Mouse (Mus musculus) CH12.LX (cell line): ENCODE results near the gene Gm44502. TPM values are rescaled to one million over a fixed set of nuclear protein-coding genes. Genes with fewer than 3 reads are reported as not detected.

Experiments
- DNase-seq: peaks from one replicate; pipeline ENCODE4 v3.0.0-alpha.2; 2013; ENCODE audit errors: extremely low read depth
- H3K27ac ChIP-seq: 2 replicates; pipeline ENCODE4 v1.5.1; 2012; ENCODE audit warnings: low read depth, mild to moderate bottlenecking, control low read depth, moderate library complexity; ENCODE audit not compliant: insufficient read depth
- H3K27me3 ChIP-seq: replicated peaks from 2 replicates; pipeline ENCODE3; 2012; ENCODE audit warnings: inconsistent platforms
- H3K36me3 ChIP-seq, 2 experiments: replicated peaks in 1 of 2; 2 replicates each; pipeline versions ENCODE3 to v1.6.1; 2012; ENCODE audit warnings: inconsistent platforms in 1 of 2, low read length in 1 of 2, mild to moderate bottlenecking in 1 of 2, mixed read lengths in 1 of 2, moderate library complexity in 1 of 2; ENCODE audit not compliant: control insufficient read depth in 1 of 2, insufficient read depth in 1 of 2
- H3K4me1 ChIP-seq, 2 experiments: 2 replicates each; pipeline ENCODE4 v1.6.1; 2012; ENCODE audit warnings: inconsistent platforms in 1 of 2, moderate library complexity in 1 of 2; ENCODE audit not compliant: insufficient read depth in 2 of 2, control insufficient read depth in 1 of 2
- H3K4me2 ChIP-seq: 2 replicates; pipeline ENCODE4 v1.6.1; 2012; ENCODE audit warnings: low read depth, mild to moderate bottlenecking, control low read depth; ENCODE audit not compliant: poor library complexity, insufficient read depth, severe bottlenecking
- H3K4me3 ChIP-seq, 3 experiments: fragments of 150-350 bp in 1 of 3; sonication (generic) in 1 of 3; replicated peaks in 1 of 3; 2 replicates each; pipeline versions ENCODE3 to v1.5.1; 2011 to 2012; ENCODE audit warnings: low read depth in 2 of 3, low read length in 2 of 3, mild to moderate bottlenecking in 2 of 3, moderate library complexity in 2 of 3, control low read depth in 1 of 3, improper control_type of control experiment in 1 of 3, inconsistent platforms in 1 of 3, mixed read lengths in 1 of 3; ENCODE audit not compliant: poor library complexity in 1 of 3
- H3K79me2 ChIP-seq: replicated peaks from 2 replicates; pipeline ENCODE4 v1.6.1; 2012; ENCODE audit warnings: mild to moderate bottlenecking, moderate library complexity; ENCODE audit not compliant: control insufficient read depth, poor library complexity, insufficient read depth, severe bottlenecking; ENCODE audit errors: extremely low read depth
- H3K9ac ChIP-seq: 2 replicates; pipeline ENCODE4 v1.6.1; 2012; ENCODE audit warnings: low read depth, mild to moderate bottlenecking, control low read depth, moderate library complexity; ENCODE audit not compliant: insufficient read depth
- H3K9me3 ChIP-seq: replicated peaks from 2 replicates; pipeline ENCODE3; 2012; ENCODE audit warnings: low read length, inconsistent platforms, mixed read lengths
- BHLHE40 ChIP-seq: IDR thresholded peaks from 2 replicates; pipeline ENCODE4 v1.6.1; 2011; ENCODE audit warnings: mild to moderate bottlenecking, low read depth, low read length, improper control_type of control experiment
- E2F4 ChIP-seq: IDR thresholded peaks from 2 replicates; pipeline ENCODE4 v1.6.1; 2011; ENCODE audit warnings: low read depth, low read length, improper control_type of control experiment; ENCODE audit not compliant: insufficient replicate concordance
- ELF1 ChIP-seq: IDR thresholded peaks from 2 replicates; pipeline ENCODE4 v1.6.1; 2014; ENCODE audit warnings: low read depth, mild to moderate bottlenecking, inconsistent platforms, low read length, improper control_type of control experiment
- ETS1 ChIP-seq: conservative IDR thresholded peaks from 2 replicates; pipeline ENCODE4 v1.6.1; 2012; ENCODE audit warnings: low read depth, mild to moderate bottlenecking, inconsistent platforms, low read length, improper control_type of control experiment, moderate library complexity
- GABPA ChIP-seq: IDR thresholded peaks from 2 replicates; pipeline ENCODE4 v1.6.1; 2012; ENCODE audit warnings: low read depth, low read length, improper control_type of control experiment, inconsistent platforms; ENCODE audit not compliant: insufficient replicate concordance
- HCFC1 ChIP-seq: IDR thresholded peaks from 2 replicates; pipeline ENCODE4 v1.6.1; 2012; ENCODE audit warnings: low read depth, mild to moderate bottlenecking, inconsistent platforms, low read length, improper control_type of control experiment
- JUN ChIP-seq: IDR thresholded peaks from 2 replicates; pipeline ENCODE4 v1.6.1; 2011; ENCODE audit warnings: low read depth, mild to moderate bottlenecking, low read length, improper control_type of control experiment, moderate library complexity; ENCODE audit not compliant: insufficient read depth
- MAZ ChIP-seq: IDR thresholded peaks from 2 replicates; pipeline ENCODE4 v1.6.1; 2012; ENCODE audit warnings: low read depth, mild to moderate bottlenecking, inconsistent platforms, low read length, improper control_type of control experiment, moderate library complexity
- MYC ChIP-seq: IDR thresholded peaks from 2 replicates; pipeline ENCODE4 v1.6.1; 2011; ENCODE audit warnings: low read depth, mild to moderate bottlenecking, improper control_type of control experiment, low read length
- NELFE ChIP-seq: IDR thresholded peaks from 2 replicates; pipeline ENCODE4 v1.6.1; 2011; ENCODE audit warnings: low read depth, low read length, improper control_type of control experiment
- PAX5 ChIP-seq: IDR thresholded peaks from 2 replicates; pipeline ENCODE4 v1.6.1; 2012; ENCODE audit warnings: low read length, inconsistent platforms, mixed read lengths
- POLR2A ChIP-seq: IDR thresholded peaks from 2 replicates; pipeline ENCODE4 v1.6.1; 2011; ENCODE audit warnings: low read depth, mild to moderate bottlenecking, improper control_type of control experiment, low read length
- RAD21 ChIP-seq: IDR thresholded peaks from 2 replicates; pipeline ENCODE4 v1.6.1; 2011; ENCODE audit warnings: low read depth, mild to moderate bottlenecking, low read length, improper control_type of control experiment, moderate library complexity
- USF1 ChIP-seq: IDR thresholded peaks from 2 replicates; pipeline ENCODE4 v1.6.1; 2014; ENCODE audit warnings: low read depth, mild to moderate bottlenecking, inconsistent platforms, low read length, improper control_type of control experiment
- ZKSCAN1 ChIP-seq: IDR thresholded peaks from 2 replicates; pipeline ENCODE4 v1.6.1; 2012; ENCODE audit warnings: low read depth, inconsistent platforms, low read length, improper control_type of control experiment, borderline replicate concordance
- ZNF384 ChIP-seq: IDR thresholded peaks from 2 replicates; pipeline ENCODE4 v1.6.1; 2012; ENCODE audit warnings: low read depth, low read length, improper control_type of control experiment, inconsistent platforms
- dilution Hi-C: fragments of 300-500 bp; cut with MboI; formaldehyde crosslinking; loops from 2 replicates; pipeline ENCODE4 v1.14.3; 2020; ENCODE audit warnings: low sequenced_read_pairs; ENCODE audit not compliant: extremely low pct_unique_long_range_greater_than_20kb, extremely low pct_ligation_motif_present
- in situ Hi-C: fragments of 300-500 bp; cut with MboI; formaldehyde crosslinking; loops from 3 replicates; pipeline ENCODE4 v1.14.3; 2019; ENCODE audit warnings: low sequenced_read_pairs, low pct_ligation_motif_present, low pct_unique_long_range_greater_than_20kb, mixed read lengths
- polyA plus RNA-seq: library from polyadenylated mRNA; unstranded; fragments of >175 nt; gene quantifications from 2 replicates; pipeline ENCODE4 v1.2.1, GENCODE M21; 2012; ENCODE audit warnings: low read depth; ENCODE audit not compliant: insufficient read length
- total RNA-seq, 2 experiments: library from RNA; depleted of rRNA; stranded (reverse); fragments of 300-350 nt in 1 of 2; fragments of >200 nt in 1 of 2; gene quantifications; 2 replicates each; pipeline ENCODE4 v1.2.3; 2012 to 2014

The Gm44502 gene
- total and polyA plus RNA-seq, 3 experiments, result 0.13 to 0.15 TPM; not detected in 1

- H3K36me3 ChIP-seq, result no peaks in the 10 kb centered on the region
- TF ChIP-seq MAZ (no peak), E2F4 (no peak), HCFC1 (no peak), BHLHE40 (no peak), ZKSCAN1 (no peak), PAX5 (no peak), POLR2A (no peak), MYC (no peak), JUN (no peak), ELF1 (no peak), NELFE (no peak), GABPA (no peak)
- no peak overlapping the region for H3K4me2 ChIP-seq
- peaks cover 4% of the 10 kb centered on the region; the same call in 1 of the 2 replicates for H3K79me2 ChIP-seq
- in situ Hi-C loops, result no loop called here
- peaks cover 0 to 7% of the 10 kb centered on the region in 2 experiments; a peak in 1 of 4 replicates for H3K4me1 ChIP-seq
- no peak overlapping the region for H3K9ac ChIP-seq
- no peaks in the 10 kb centered on the region for H3K27me3 ChIP-seq
- H3K9me3 ChIP-seq, result no peaks in the 10 kb centered on the region
- H3K4me3 ChIP-seq, result no peak overlapping the region
- no peak for DNase-seq
- no peak overlapping the region for H3K27ac ChIP-seq
- dilution Hi-C loops, result no loop called here
Observed at GRCm38 (mm10) chr15:89435878-89436277, 6.4 kb upstream of the Gm44502 start.

- no peak overlapping the region for H3K27ac ChIP-seq
- in situ Hi-C loops (no loop called here), dilution Hi-C loops (no loop called here)
- no peaks in the 10 kb centered on the region for H3K27me3 ChIP-seq
- no peaks in the 10 kb centered on the region for H3K9me3 ChIP-seq
- peaks cover 4% of the 10 kb centered on the region; the same call in 1 of the 2 replicates for H3K79me2 ChIP-seq
- TF ChIP-seq USF1 (no peak), ZNF384 (0 out of 2 replicates have a peak, but pooled peaks have one; percentile 3), ETS1 (no peak), ZKSCAN1 (no peak), RAD21 (no peak)
- no peaks in the 10 kb centered on the region for H3K36me3 ChIP-seq
- no peak overlapping the region for H3K9ac ChIP-seq
- H3K4me2 ChIP-seq, result no peak overlapping the region
- no peak overlapping the region for H3K4me3 ChIP-seq
- H3K4me1 ChIP-seq, result peaks cover 0 to 8% of the 10 kb centered on the region in 2 experiments; a peak in 1 of 4 replicates
- DNase-seq, result no peak
Observed at GRCm38 (mm10) chr15:89434136-89434535, 4.6 kb upstream of the Gm44502 start.
